Mouse (Mus musculus) hindbrain, embryonic 12.5 days (tissue): ENCODE measurements at regions not wholly inside any gene's neighbourhood (a gene's known extent, or its start where the extent isn't known, plus 50 kb on each side); places are given as distances from the start of the nearest gene placed in this dataset.
A peak's percentile ranks its signal among the peaks of the same experiment; 100 is the strongest.

Experiments
- ATAC-seq: fragments of 200-750 bp; cut with Nextera tagmentation; 2 replicates; pipeline ENCODE4 v1.8.0; 2017; ENCODE audit warnings: moderate TSS enrichment; ENCODE audit not compliant: low FRiP score
- H3K27ac ChIP-seq: fragments of 300-500 bp; sonication (generic); 2 replicates; pipeline ENCODE4 v1.5.1; 2016; ENCODE audit warnings: mild to moderate bottlenecking
- H3K27me3 ChIP-seq: fragments of 300-500 bp; sonication (generic); 2 replicates; pipeline ENCODE4 v1.6.1; 2016; ENCODE audit warnings: mild to moderate bottlenecking
- H3K36me3 ChIP-seq: fragments of 300-500 bp; sonication (generic); 2 replicates; pipeline ENCODE4 v1.6.1; 2016; ENCODE audit warnings: mild to moderate bottlenecking
- H3K4me1 ChIP-seq: fragments of 300-500 bp; sonication (generic); 2 replicates; pipeline ENCODE4 v1.6.1; 2016
- H3K4me2 ChIP-seq: fragments of 300-500 bp; sonication (generic); replicated peaks from 2 replicates; pipeline ENCODE4 v1.6.1; 2016; ENCODE audit warnings: mild to moderate bottlenecking
- H3K4me3 ChIP-seq: fragments of 300-500 bp; sonication (generic); 2 replicates; pipeline ENCODE4 v1.5.1; 2016; ENCODE audit warnings: mild to moderate bottlenecking
- H3K9ac ChIP-seq: fragments of 300-500 bp; sonication (generic); 2 replicates; pipeline ENCODE4 v1.6.1; 2016; ENCODE audit warnings: mild to moderate bottlenecking, moderate library complexity
- H3K9me3 ChIP-seq: fragments of 300-500 bp; sonication (generic); replicated peaks from 2 replicates; pipeline ENCODE4 v1.6.1; 2016; ENCODE audit warnings: mild to moderate bottlenecking
- WGBS: fragments of 180-500 bp; shearing (Covaris S2); methylation state at CpG from one replicate; pipeline ENCODE4 v1.1.7; 2016; 5-methylcytosine and 5-hydroxymethylcytosine counted together

- Histone ChIP-seq H3K4me1 (no peaks in the 10 kb centered on the region), H3K4me2 (no peak overlapping the region), H3K4me3 (no peak overlapping the region), H3K36me3 (no peaks in the 10 kb centered on the region), H3K27me3 (peaks cover 16% of the 10 kb centered on the region), H3K9me3 (no peaks in the 10 kb centered on the region), H3K9ac (no peak overlapping the region), H3K27ac (no peak overlapping the region)
- no peak for ATAC-seq
- 24% methylated on average over 1 of the region's 1 CpGs for WGBS
Measured at GRCm38 (mm10) chr16:29989308-29989707, 74.9 kb upstream of the Hes1 start.

- no peak overlapping the region for H3K9ac ChIP-seq
- H3K4me3 ChIP-seq = no peak overlapping the region
- WGBS = 74% methylated on average over 3 of the region's 3 CpGs
- H3K27me3 ChIP-seq = peaks cover 21% of the 10 kb centered on the region
- H3K9me3 ChIP-seq = no peaks in the 10 kb centered on the region
- H3K4me2 ChIP-seq = no peak overlapping the region
- H3K27ac ChIP-seq = no peak overlapping the region
- no peak for ATAC-seq
- H3K36me3 ChIP-seq = no peaks in the 10 kb centered on the region
- H3K4me1 ChIP-seq = no peaks in the 10 kb centered on the region
Measured at GRCm38 (mm10) chr16:29990393-29990792, 73.8 kb upstream of the Hes1 start.

- Histone ChIP-seq H3K4me2 (no peak overlapping the region), H3K27me3 (peaks cover 21% of the 10 kb centered on the region), H3K4me1 (peaks cover under 1% of the 10 kb centered on the region; the same call in 1 of the 2 replicates), H3K27ac (no peak overlapping the region), H3K36me3 (no peaks in the 10 kb centered on the region), H3K4me3 (no peak overlapping the region), H3K9me3 (no peaks in the 10 kb centered on the region), H3K9ac (no peak overlapping the region)
- 80% methylated on average over 9 of the region's 9 CpGs for WGBS
- ATAC-seq = no peak
Measured at GRCm38 (mm10) chr16:29990795-29991587, 73.2 kb upstream of the Hes1 start.

GRCm38 (mm10) chr16:29991876-29992380 lies 72.3 kb upstream of the Hes1 start:
- peaks cover 17% of the 10 kb centered on the region for H3K27me3 ChIP-seq
- H3K36me3 ChIP-seq = no peaks in the 10 kb centered on the region
- H3K9ac ChIP-seq = no peak overlapping the region
- 91% methylated on average over 8 of the region's 8 CpGs for WGBS
- H3K4me3 ChIP-seq = no peak overlapping the region
- no peak overlapping the region for H3K4me2 ChIP-seq
- H3K4me1 ChIP-seq = peaks cover 6% of the 10 kb centered on the region
- no peaks in the 10 kb centered on the region for H3K9me3 ChIP-seq
- H3K27ac ChIP-seq = no peak overlapping the region
- no peak for ATAC-seq

GRCm38 (mm10) chr16:29993111-29993510 lies 71.1 kb upstream of the Hes1 start:
- H3K9me3 ChIP-seq = no peaks in the 10 kb centered on the region
- no peak overlapping the region for H3K4me3 ChIP-seq
- H3K27me3 ChIP-seq = peaks cover 16% of the 10 kb centered on the region
- 87% methylated on average over 7 of the region's 7 CpGs for WGBS
- H3K4me1 ChIP-seq = peaks cover 6% of the 10 kb centered on the region
- H3K4me2 ChIP-seq = no peak overlapping the region
- H3K9ac ChIP-seq = no peak overlapping the region
- no peak for ATAC-seq
- no peak overlapping the region for H3K27ac ChIP-seq
- H3K36me3 ChIP-seq = no peaks in the 10 kb centered on the region

GRCm38 (mm10) chr16:29993535-29993934 lies 70.6 kb upstream of the Hes1 start:
- no peak overlapping the region for H3K4me2 ChIP-seq
- WGBS = 71% methylated on average over 6 of the region's 6 CpGs

GRCm38 (mm10) chr16:29996139-29997069 lies 67.8 kb upstream of the Hes1 start:
- no peak overlapping the region for H3K4me2 ChIP-seq
- no peaks in the 10 kb centered on the region for H3K9me3 ChIP-seq
- H3K27me3 ChIP-seq = peaks cover 17% of the 10 kb centered on the region; the same call in 1 of the 2 replicates
- no peak overlapping the region for H3K27ac ChIP-seq
- no peak overlapping the region for H3K4me3 ChIP-seq
- ATAC-seq = no peak
- H3K9ac ChIP-seq = no peak overlapping the region
- 44% methylated on average over 12 of the region's 12 CpGs for WGBS
- peaks cover 6% of the 10 kb centered on the region for H3K4me1 ChIP-seq
- H3K36me3 ChIP-seq = no peaks in the 10 kb centered on the region

More at GRCm38 (mm10) chr16:29993535-29993934, 70.6 kb upstream of the Hes1 start:
- no peak for ATAC-seq
- Histone ChIP-seq H3K27ac (no peak overlapping the region), H3K9me3 (no peaks in the 10 kb centered on the region), H3K4me3 (no peak overlapping the region), H3K36me3 (no peaks in the 10 kb centered on the region), H3K4me1 (peaks cover 6% of the 10 kb centered on the region), H3K27me3 (peaks cover 15% of the 10 kb centered on the region), H3K9ac (no peak overlapping the region)

- no peak overlapping the region for H3K4me2 ChIP-seq
- no peak overlapping the region for H3K9ac ChIP-seq
- WGBS = 79% methylated on average over 2 of the region's 2 CpGs
- H3K9me3 ChIP-seq = no peaks in the 10 kb centered on the region
- H3K27me3 ChIP-seq = peaks cover 29% of the 10 kb centered on the region
- peaks cover 6% of the 10 kb centered on the region for H3K4me1 ChIP-seq
- ATAC-seq = no peak
- H3K36me3 ChIP-seq = no peaks in the 10 kb centered on the region
- H3K4me3 ChIP-seq = no peak overlapping the region
- no peak overlapping the region for H3K27ac ChIP-seq
Measured at GRCm38 (mm10) chr16:30000166-30000565, 64.0 kb upstream of the Hes1 start.

GRCm38 (mm10) chr16:30005124-30005523 lies 59.1 kb upstream of the Hes1 start:
- Histone ChIP-seq H3K4me2 (no peak overlapping the region), H3K4me3 (no peak overlapping the region), H3K27me3 (peaks cover 62% of the 10 kb centered on the region), H3K4me1 (peaks cover 21% of the 10 kb centered on the region), H3K9ac (no peak overlapping the region), H3K36me3 (no peaks in the 10 kb centered on the region), H3K9me3 (no peaks in the 10 kb centered on the region), H3K27ac (no peak overlapping the region)
- no peak for ATAC-seq
- 66% methylated on average over 3 of the region's 3 CpGs for WGBS

- no peak overlapping the region for H3K9ac ChIP-seq
- H3K4me1 ChIP-seq = peaks cover 21% of the 10 kb centered on the region
- no peak overlapping the region for H3K4me3 ChIP-seq
- peaks cover 68% of the 10 kb centered on the region for H3K27me3 ChIP-seq
- H3K4me2 ChIP-seq = no peak overlapping the region
- H3K9me3 ChIP-seq = no peaks in the 10 kb centered on the region
- H3K27ac ChIP-seq = no peak overlapping the region
- no peaks in the 10 kb centered on the region for H3K36me3 ChIP-seq
- 58% methylated on average over 4 of the region's 4 CpGs for WGBS
- no peak for ATAC-seq
Measured at GRCm38 (mm10) chr16:30006826-30007225, 57.4 kb upstream of the Hes1 start.

- Histone ChIP-seq H3K4me2 (peak overlapping the region; percentile 93), H3K27ac (peak overlapping the region; percentile 71; the same call in 1 of the 2 replicates), H3K27me3 (peaks cover 64% of the 10 kb centered on the region), H3K36me3 (no peaks in the 10 kb centered on the region), H3K4me3 (peak overlapping the region; percentile 45), H3K4me1 (peaks cover 21% of the 10 kb centered on the region), H3K9ac (peak overlapping the region; percentile 57), H3K9me3 (no peaks in the 10 kb centered on the region)
- peak; percentile 95 for ATAC-seq
- WGBS = 1% methylated on average over 58 of the region's 62 CpGs
Measured at GRCm38 (mm10) chr16:30008451-30009357, 55.5 kb upstream of the Hes1 start.
